Mouse (Mus musculus) G1E (cell line): ENCODE measurements around the gene Gm17651.

Experiments used
- CTCF ChIP-seq: IDR thresholded peaks from 2 replicates; pipeline ENCODE4 v1.5.1; 2012; ENCODE audit warnings: low read depth, low read length, inconsistent platforms, mixed read lengths
- POLR2AphosphoS5 ChIP-seq: IDR thresholded peaks from 2 replicates; pipeline ENCODE4 v1.6.1; 2012; ENCODE audit warnings: low read depth, low read length, inconsistent platforms; ENCODE audit not compliant: insufficient replicate concordance
- TAL1 ChIP-seq: conservative IDR thresholded peaks from 2 replicates; pipeline ENCODE4 v1.6.1; 2012; ENCODE audit warnings: low read depth, low read length, inconsistent platforms, mixed read lengths

DNA sequence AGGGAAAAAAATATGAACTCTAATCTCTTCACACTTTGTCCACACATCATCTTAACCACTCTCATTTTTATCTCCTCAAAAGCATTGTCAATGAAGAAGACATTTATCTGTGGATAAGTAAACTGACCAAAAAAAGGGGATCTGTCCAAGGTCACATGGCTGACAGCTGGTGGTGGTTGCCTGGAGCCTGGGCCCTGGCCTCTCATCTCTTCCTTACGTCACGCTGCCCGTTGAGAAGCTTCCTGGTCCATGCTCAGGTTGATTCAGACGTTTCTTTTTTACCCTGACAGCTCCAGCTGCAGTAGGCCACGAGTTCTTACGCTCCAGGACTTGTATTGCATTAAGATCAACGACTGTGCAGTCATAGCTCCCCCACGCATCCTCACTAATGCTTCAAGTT lies 8.3 kb downstream of the Gm17651 start:
- TF ChIP-seq POLR2AphosphoS5, result no peak
- no peak for TF ChIP-seq CTCF
- no peak for TF ChIP-seq TAL1
